Mouse (Mus musculus): ENCODE results near the gene Ifitm3. TPM values are rescaled to one million over a fixed set of nuclear protein-coding genes. Genes with fewer than 3 reads are reported as not detected.

Ifitm3 gene
- total RNA-seq (2017), result 143 and 341 TPM in 2 replicates

GRCm38 (mm10) chr7:141010593-141010992, at the start of gene Ifitm3:
Gene Ifitm3 (minus strand): TSS chr7:141010770.
- 0 out of 4 replicates have a peak, but pooled peaks of 1 of the 2 experiments have one; percentile 7 for ATAC-seq (replicated peaks in 1 of 2; ENCODE audit: insufficient read depth in 1 of 2, low FRiP score in 2 of 2, low TSS enrichment in 1 of 2, low read depth in 1 of 2, poor library complexity in 2 of 2, severe bottlenecking in 2 of 2)

DNA sequence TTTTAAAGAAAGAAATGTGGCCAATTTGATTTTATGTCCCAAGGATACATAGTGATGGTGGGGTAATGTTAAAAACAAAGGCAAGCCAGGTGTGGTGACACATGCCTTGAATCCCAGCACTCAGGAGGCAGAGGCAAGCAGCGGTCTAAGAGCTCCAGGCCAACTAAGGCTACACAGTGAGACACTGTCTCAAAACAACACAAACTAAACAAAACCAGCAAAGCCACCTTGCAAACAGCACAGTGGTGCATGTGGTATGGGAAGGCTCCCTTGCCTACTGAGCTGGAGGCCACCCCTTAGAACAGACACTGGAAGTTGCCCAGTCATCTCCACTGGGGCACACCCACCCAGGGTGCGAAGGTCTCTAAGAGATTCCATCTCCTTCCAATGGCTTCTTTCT, 49.4 kb upstream of the Ifitm3 start:
- no peak for ATAC-seq (replicated peaks in 1 of 2; ENCODE audit: insufficient read depth in 1 of 2, low FRiP score in 2 of 2, low TSS enrichment in 1 of 2, low read depth in 1 of 2, poor library complexity in 2 of 2, severe bottlenecking in 2 of 2)

- no peak for ATAC-seq (replicated peaks in 1 of 2; ENCODE audit: insufficient read depth in 1 of 2, low FRiP score in 2 of 2, low TSS enrichment in 1 of 2, low read depth in 1 of 2, poor library complexity in 2 of 2, severe bottlenecking in 2 of 2)
Measured at GRCm38 (mm10) chr7:141058601-141059341, 48.2 kb upstream of the Ifitm3 start.

DNA sequence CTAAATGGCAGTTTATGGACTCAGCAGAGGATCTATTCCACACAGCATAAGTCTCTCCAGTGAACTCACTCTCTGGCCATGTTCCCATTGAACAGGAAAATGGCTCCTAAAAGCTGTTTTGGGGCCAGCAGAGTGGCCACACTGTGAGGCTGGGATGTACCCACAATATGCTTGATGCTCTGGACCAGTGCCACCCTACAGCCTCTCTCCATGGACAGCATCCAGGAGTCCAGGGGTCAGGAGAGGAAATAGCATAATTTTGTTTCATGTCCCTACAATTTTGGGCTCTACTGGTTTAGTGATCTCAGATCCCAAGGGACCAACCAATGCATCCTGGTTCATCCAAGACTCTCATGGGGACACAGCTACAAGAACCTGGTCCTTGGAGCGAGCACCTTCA, 47.0 kb upstream of the Ifitm3 start:
- no peak for ATAC-seq (replicated peaks in 1 of 2; ENCODE audit: insufficient read depth in 1 of 2, low FRiP score in 2 of 2, low TSS enrichment in 1 of 2, low read depth in 1 of 2, poor library complexity in 2 of 2, severe bottlenecking in 2 of 2)

GRCm38 (mm10) chr7:141056976-141057375, 46.4 kb upstream of the Ifitm3 start:
- no peak for ATAC-seq (replicated peaks in 1 of 2; ENCODE audit: insufficient read depth in 1 of 2, low FRiP score in 2 of 2, low TSS enrichment in 1 of 2, low read depth in 1 of 2, poor library complexity in 2 of 2, severe bottlenecking in 2 of 2)

- no peak for ATAC-seq (replicated peaks in 1 of 2; ENCODE audit: insufficient read depth in 1 of 2, low FRiP score in 2 of 2, low TSS enrichment in 1 of 2, low read depth in 1 of 2, poor library complexity in 2 of 2, severe bottlenecking in 2 of 2)
Measured at GRCm38 (mm10) chr7:141055785-141056184, 45.2 kb upstream of the Ifitm3 start.

DNA sequence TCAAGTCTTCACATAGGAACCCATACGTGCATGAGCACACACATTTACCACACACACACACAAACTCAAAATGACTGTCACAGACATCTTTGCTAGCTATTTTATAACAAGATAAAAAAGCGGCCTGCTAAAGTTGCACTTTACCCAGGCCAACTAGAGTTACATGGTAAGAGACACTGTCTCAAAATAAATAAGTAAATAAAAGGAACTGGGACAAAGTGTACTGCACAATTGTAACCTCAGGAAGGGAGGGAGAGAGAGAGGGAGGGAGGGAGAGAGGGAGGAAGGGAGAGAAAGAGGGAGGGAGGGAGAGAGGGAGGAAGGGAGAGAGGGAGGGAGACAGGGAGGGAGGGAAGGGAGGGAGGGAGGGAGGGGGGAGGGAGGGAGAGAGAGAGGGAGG, 41.9 kb upstream of the Ifitm3 start:
- ATAC-seq (replicated peaks in 1 of 2; ENCODE audit: insufficient read depth in 1 of 2, low FRiP score in 2 of 2, low TSS enrichment in 1 of 2, low read depth in 1 of 2, poor library complexity in 2 of 2, severe bottlenecking in 2 of 2), result no peak

- ATAC-seq (replicated peaks in 1 of 2; ENCODE audit: insufficient read depth in 1 of 2, low FRiP score in 2 of 2, low TSS enrichment in 1 of 2, low read depth in 1 of 2, poor library complexity in 2 of 2, severe bottlenecking in 2 of 2), result no peak
Measured at GRCm38 (mm10) chr7:141052016-141052415, 41.4 kb upstream of the Ifitm3 start.

DNA sequence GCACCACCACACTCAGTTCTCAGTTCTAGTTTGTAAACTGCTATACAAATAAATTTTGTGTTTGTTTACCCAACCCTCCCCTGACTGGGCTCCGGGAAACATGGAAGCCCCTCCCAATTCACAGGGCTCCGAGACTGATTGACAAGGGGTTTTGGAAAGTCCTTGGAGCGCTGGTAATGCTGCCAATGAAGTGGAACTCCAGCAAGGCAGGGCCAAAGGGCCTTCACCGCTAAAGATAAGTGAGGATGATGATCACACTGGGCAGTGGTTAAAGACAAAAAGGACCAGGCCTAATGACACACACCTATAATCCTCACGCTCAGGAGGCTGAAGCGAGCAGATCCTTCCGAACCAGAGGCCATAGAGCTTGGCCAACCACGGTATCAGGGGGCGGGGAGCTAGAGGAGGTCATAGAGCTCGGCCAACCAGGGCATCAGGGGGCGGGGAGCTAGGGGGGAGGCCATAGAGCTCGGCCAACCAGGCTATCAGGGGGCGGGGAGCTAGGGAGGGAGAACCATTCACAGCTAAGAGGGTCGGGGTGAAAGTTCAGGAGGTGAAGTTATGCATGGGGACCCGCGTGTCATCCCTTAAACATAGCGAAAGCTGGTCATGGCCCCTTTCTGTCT, 40.6 kb upstream of the Ifitm3 start:
- no peak for ATAC-seq (replicated peaks in 1 of 2; ENCODE audit: insufficient read depth in 1 of 2, low FRiP score in 2 of 2, low TSS enrichment in 1 of 2, low read depth in 1 of 2, poor library complexity in 2 of 2, severe bottlenecking in 2 of 2)

GRCm38 (mm10) chr7:141049326-141049725, 38.8 kb upstream of the Ifitm3 start:
- no peak for ATAC-seq (replicated peaks in 1 of 2; ENCODE audit: insufficient read depth in 1 of 2, low FRiP score in 2 of 2, low TSS enrichment in 1 of 2, low read depth in 1 of 2, poor library complexity in 2 of 2, severe bottlenecking in 2 of 2)

DNA sequence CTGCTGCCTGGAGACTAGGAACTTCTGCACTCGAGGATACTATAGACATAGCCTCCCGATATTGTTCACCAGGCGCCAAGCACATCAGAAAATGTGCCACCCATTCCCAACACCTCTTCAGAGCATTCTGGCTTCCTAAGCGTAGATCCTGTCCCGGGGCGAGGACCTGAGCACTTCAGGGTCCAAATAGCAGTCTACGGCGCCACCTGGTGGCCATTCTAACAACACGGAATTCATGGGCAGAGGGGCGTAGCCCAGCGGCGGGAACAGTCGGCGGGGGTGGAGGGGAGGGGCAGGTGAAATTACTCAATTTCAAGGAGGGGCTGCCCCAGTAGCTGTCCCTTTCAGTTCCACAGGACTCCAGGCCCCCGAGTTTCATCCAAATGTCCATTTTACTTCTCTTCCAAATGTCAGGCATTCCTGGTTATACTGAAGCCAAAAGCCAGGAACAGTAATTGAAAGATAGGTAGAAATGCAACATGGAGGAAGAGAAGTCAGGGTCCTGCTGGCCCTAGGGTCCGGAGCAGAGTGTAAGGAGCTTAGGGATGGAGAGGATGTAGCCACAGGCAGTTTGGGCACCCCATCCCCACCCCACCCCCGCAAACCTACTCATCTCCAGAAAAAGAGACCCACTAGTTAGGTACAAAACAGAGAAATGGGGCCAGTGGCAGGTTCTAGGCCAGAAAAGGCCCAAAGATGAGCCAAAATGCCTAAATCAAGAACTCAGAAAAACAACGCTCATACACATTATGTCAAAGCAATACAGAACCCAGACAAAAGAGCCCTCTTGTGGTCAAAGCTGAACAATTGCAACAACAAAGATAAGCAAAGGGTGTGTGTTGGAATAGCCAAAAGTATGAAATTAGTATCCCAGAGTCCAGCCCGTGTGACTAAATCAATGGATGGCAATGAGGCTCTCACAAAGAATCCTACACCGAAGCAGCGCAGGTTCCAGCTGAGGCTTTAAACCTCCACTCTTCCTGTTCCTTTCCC, 38.0 kb upstream of the Ifitm3 start:
- peak; percentile 82 to 89 for ATAC-seq (replicated peaks in 1 of 2; ENCODE audit: insufficient read depth in 1 of 2, low FRiP score in 2 of 2, low TSS enrichment in 1 of 2, low read depth in 1 of 2, poor library complexity in 2 of 2, severe bottlenecking in 2 of 2)

GRCm38 (mm10) chr7:141047581-141048225, 37.1 kb upstream of the Ifitm3 start:
- ATAC-seq (replicated peaks in 1 of 2; ENCODE audit: insufficient read depth in 1 of 2, low FRiP score in 2 of 2, low TSS enrichment in 1 of 2, low read depth in 1 of 2, poor library complexity in 2 of 2, severe bottlenecking in 2 of 2), result no peak

GRCm38 (mm10) chr7:141046931-141047580, 36.5 kb upstream of the Ifitm3 start:
- ATAC-seq (replicated peaks in 1 of 2; ENCODE audit: insufficient read depth in 1 of 2, low FRiP score in 2 of 2, low TSS enrichment in 1 of 2, low read depth in 1 of 2, poor library complexity in 2 of 2, severe bottlenecking in 2 of 2), result peak; percentile 25 to 51

GRCm38 (mm10) chr7:141042539-141042938, 32.0 kb upstream of the Ifitm3 start:
- ATAC-seq (replicated peaks in 1 of 2; ENCODE audit: insufficient read depth in 1 of 2, low FRiP score in 2 of 2, low TSS enrichment in 1 of 2, low read depth in 1 of 2, poor library complexity in 2 of 2, severe bottlenecking in 2 of 2), result peak in 1 of 2 experiments; percentile 15; a peak in 1 of 4 replicates

GRCm38 (mm10) chr7:141041661-141042060, 31.1 kb upstream of the Ifitm3 start:
- ATAC-seq (replicated peaks in 1 of 2; ENCODE audit: insufficient read depth in 1 of 2, low FRiP score in 2 of 2, low TSS enrichment in 1 of 2, low read depth in 1 of 2, poor library complexity in 2 of 2, severe bottlenecking in 2 of 2), result 0 out of 4 replicates have a peak, but pooled peaks of 1 of the 2 experiments have one; percentile 26

DNA sequence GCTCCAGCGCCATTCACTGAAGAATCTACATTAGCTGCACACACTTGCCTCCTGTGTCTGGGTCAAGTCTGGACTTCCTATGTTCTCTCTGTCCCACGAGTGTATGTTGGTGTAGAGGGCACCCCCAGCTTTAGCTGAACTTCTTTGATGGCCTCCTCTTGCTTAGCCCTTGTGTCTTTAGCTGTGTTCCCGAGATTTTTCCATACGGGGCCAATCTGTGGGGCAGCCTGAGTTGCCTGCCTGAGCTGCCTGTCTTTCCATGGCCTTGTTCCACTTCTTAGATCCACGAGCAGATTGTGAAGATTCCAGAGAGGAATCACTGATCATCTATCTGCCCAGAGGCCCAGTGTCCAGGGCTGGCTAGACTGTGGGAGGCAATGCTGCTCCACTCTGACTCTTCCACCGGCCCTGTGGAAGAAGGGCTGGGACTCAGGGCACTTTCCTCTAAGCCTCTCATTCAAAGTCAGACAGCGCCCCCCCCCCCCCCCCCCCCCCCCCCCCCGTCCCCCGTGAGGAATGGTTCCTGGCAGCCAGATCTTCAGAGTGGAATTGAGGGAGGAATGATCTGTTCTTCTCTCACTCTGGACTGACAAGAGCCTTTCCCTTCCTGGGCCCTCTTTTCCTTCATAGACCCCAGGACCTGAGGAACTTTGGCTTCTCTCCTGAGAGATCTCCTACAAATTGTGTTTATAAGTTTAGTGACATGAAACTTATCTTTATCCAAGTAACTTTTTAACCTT, 30.5 kb upstream of the Ifitm3 start:
- ATAC-seq (replicated peaks in 1 of 2; ENCODE audit: insufficient read depth in 1 of 2, low FRiP score in 2 of 2, low TSS enrichment in 1 of 2, low read depth in 1 of 2, poor library complexity in 2 of 2, severe bottlenecking in 2 of 2), result no peak

Measured in hematopoietic stem cell, adult 5-6 weeks (primary cell).